Mouse (Mus musculus) erythroblast, adult 5-6 weeks (primary cell): ENCODE data around the gene Akap12. TPM values are rescaled to one million over a fixed set of nuclear protein-coding genes. Genes with fewer than 3 reads are reported as not detected.

ENCODE experiments used
- ATAC-seq: replicated peaks from 2 replicates; pipeline ENCODE4 v1.8.0; 2016; ENCODE audit warnings: moderate number of reproducible peaks, mild to moderate bottlenecking, moderate TSS enrichment, inconsistent platforms; ENCODE audit not compliant: poor library complexity, low FRiP score, severe bottlenecking
- total RNA-seq, 2 experiments: library from RNA; stranded (forward) in 1 of 2; stranded (reverse) in 1 of 2; fragments of 150-400 nt in 1 of 2; fragments of 200-764, 138-1000 nt in 1 of 2; gene quantifications; 2 replicates each; pipeline versions ENCODE4 v1.2.3 to v1.2.4; 2015 to 2017; ENCODE audit warnings: low replicate concordance in 2 of 2

Gene Akap12
- not detected in 2 replicates for total RNA-seq (2015; ENCODE audit: low replicate concordance)
- total RNA-seq (2017; ENCODE audit: low replicate concordance), result 0.14 TPM in 1 of 2 replicates, not detected in the other

- no peak for ATAC-seq
Observed at GRCm38 (mm10) chr10:4266041-4266930, at the start of gene Akap12. Gene Akap12, plus strand, starts transcription at chr10:4266380.

- no peak for ATAC-seq
Observed at GRCm38 (mm10) chr10:4230563-4231359, 35.4 kb upstream of the Akap12 start.

- peak; percentile 70 for ATAC-seq
Observed at GRCm38 (mm10) chr10:4233102-4233501, 33.1 kb upstream of the Akap12 start.

GRCm38 (mm10) chr10:4239794-4240574 lies 26.2 kb upstream of the Akap12 start:
- ATAC-seq, result no peak

- no peak for ATAC-seq
Observed at GRCm38 (mm10) chr10:4243591-4244300, 22.4 kb upstream of the Akap12 start.

- ATAC-seq, result no peak
Observed at GRCm38 (mm10) chr10:4245812-4246211, 20.4 kb upstream of the Akap12 start.

GRCm38 (mm10) chr10:4246407-4246806 lies 19.8 kb upstream of the Akap12 start:
- ATAC-seq, result no peak

GRCm38 (mm10) chr10:4249235-4249845 lies 16.8 kb upstream of the Akap12 start:
- ATAC-seq, result no peak

GRCm38 (mm10) chr10:4250681-4251080 lies 15.5 kb upstream of the Akap12 start:
- no peak for ATAC-seq

GRCm38 (mm10) chr10:4253613-4254012 lies 12.6 kb upstream of the Akap12 start:
- ATAC-seq, result no peak

GRCm38 (mm10) chr10:4254459-4254858 lies 11.7 kb upstream of the Akap12 start:
- no peak for ATAC-seq

GRCm38 (mm10) chr10:4260925-4261324 lies 5.3 kb upstream of the Akap12 start:
- no peak for ATAC-seq

GRCm38 (mm10) chr10:4261359-4261952 lies 4.7 kb upstream of the Akap12 start:
- ATAC-seq, result no peak

GRCm38 (mm10) chr10:4265641-4266040 lies 539 bp upstream of the Akap12 start:
- ATAC-seq, result no peak

GRCm38 (mm10) chr10:4266931-4267310 lies 741 bp downstream of the Akap12 start:
- ATAC-seq, result no peak

GRCm38 (mm10) chr10:4267481-4267880 lies 1.3 kb downstream of the Akap12 start:
- ATAC-seq, result no peak

- ATAC-seq, result no peak
Observed at GRCm38 (mm10) chr10:4268140-4268539, 2.0 kb downstream of the Akap12 start.

- ATAC-seq, result no peak
Observed at GRCm38 (mm10) chr10:4275572-4275971, 9.4 kb downstream of the Akap12 start.

- ATAC-seq, result no peak
Observed at GRCm38 (mm10) chr10:4276081-4276480, 9.9 kb downstream of the Akap12 start.
